Mouse (Mus musculus): ENCODE measurements around the gene Zfp622. TPM values are rescaled to one million over a fixed set of nuclear protein-coding genes. Genes with fewer than 3 reads are reported as not detected.
A peak's percentile ranks its signal among the peaks of the same experiment; 100 is the strongest.

The Zfp622 gene
- total RNA-seq (2021), result 10 to 100 TPM; 30.1 to 40.1 TPM
- 26.8 TPM in 2 replicates for polyA plus RNA-seq (2012; rRNA removed)
- long read RNA-seq, transcript Zfp622-201 (6 exons, 2,802 nt), result major isoform, 38 of 42 reads
- long read RNA-seq, partial matches to known transcripts, result 2 of 42 reads
- long read RNA-seq, other reads (novel, unspliced or antisense), result 2 of 42 reads

- peak; percentile 97 for DNase-seq
Measured at GRCm38 (mm10) chr15:25984067-25984733, at the start of gene Zfp622. Zfp622 (plus strand) TSS chr15:25984366.

- no peak for DNase-seq
Measured at GRCm38 (mm10) chr15:25934411-25934810, 49.8 kb upstream of the Zfp622 start.

GRCm38 (mm10) chr15:25938496-25938895 is 45.7 kb upstream of the Zfp622 start:
- DNase-seq, result no peak

GRCm38 (mm10) chr15:25940397-25941377 is 43.5 kb upstream of the Zfp622 start:
- peak; percentile 66 for DNase-seq

GRCm38 (mm10) chr15:25941514-25941913 is 42.7 kb upstream of the Zfp622 start:
- DNase-seq, result no peak

GRCm38 (mm10) chr15:25942415-25942814 is 41.8 kb upstream of the Zfp622 start:
- DNase-seq, result no peak

- DNase-seq, result no peak
Measured at GRCm38 (mm10) chr15:25943386-25944137, 40.6 kb upstream of the Zfp622 start.

GRCm38 (mm10) chr15:25945224-25945623 is 38.9 kb upstream of the Zfp622 start:
- DNase-seq, result no peak

GRCm38 (mm10) chr15:25946482-25946881 is 37.7 kb upstream of the Zfp622 start:
- no peak for DNase-seq

- no peak for DNase-seq
Measured at GRCm38 (mm10) chr15:25947383-25947782, 36.8 kb upstream of the Zfp622 start.

GRCm38 (mm10) chr15:25948257-25949223 is 35.6 kb upstream of the Zfp622 start:
- no peak for DNase-seq

GRCm38 (mm10) chr15:25949696-25950095 is 34.5 kb upstream of the Zfp622 start:
- no peak for DNase-seq

- DNase-seq, result no peak
Measured at GRCm38 (mm10) chr15:25950584-25950983, 33.6 kb upstream of the Zfp622 start.

GRCm38 (mm10) chr15:25951037-25951436 is 33.1 kb upstream of the Zfp622 start:
- DNase-seq, result no peak

GRCm38 (mm10) chr15:25956001-25956400 is 28.2 kb upstream of the Zfp622 start:
- no peak for DNase-seq

GRCm38 (mm10) chr15:25956422-25957117 is 27.6 kb upstream of the Zfp622 start:
- DNase-seq, result peak; percentile 23

GRCm38 (mm10) chr15:25957651-25958050 is 26.5 kb upstream of the Zfp622 start:
- DNase-seq, result peak; percentile 24

- DNase-seq, result peak; percentile 21
Measured at GRCm38 (mm10) chr15:25959375-25959774, 24.8 kb upstream of the Zfp622 start.

GRCm38 (mm10) chr15:25960231-25960630 is 23.9 kb upstream of the Zfp622 start:
- DNase-seq, result no peak

GRCm38 (mm10) chr15:25966220-25966774 is 17.9 kb upstream of the Zfp622 start:
- DNase-seq, result no peak
